11 mouse cellular contexts compared by ENCODE assay signal in genomic region chr16:87584618-87585017, GRCm38 (mm10). TPM values are rescaled to one million over a fixed set of nuclear protein-coding genes. Genes with fewer than 3 reads are reported as not detected.
A peak's percentile ranks its signal among the peaks of the same experiment; 100 is the strongest.
DNase-seq lines count a peak whose midpoint lies in the region; ATAC-seq and TF ChIP-seq lines count a peak whose summit lies in the region.
"Had no signal": no experiment of that assay in that cellular context is flagged by ENCODE, and none has a peak within 500 bp of the region (broad histone marks: within the 10 kb centered on the region; RNA-seq: fewer than 3 reads in every experiment).

No protein-coding gene starts in this region.

- WGBS in kidney, embryonic 16.5 days: 60% methylated on average over 7 of the region's 7 CpGs
- 69% methylated on average over 7 of the region's 7 CpGs for WGBS in liver, postnatal 0 days (ENCODE audit: insufficient replicate concordance)

- TF ChIP-seq EP300 in MEL (IDR thresholded peaks at IDR 0.05; ENCODE audit: low read depth in 1 of 2, low read length in 2 of 2): no peak
- TF ChIP-seq EP300 in liver, postnatal 0 days (IDR thresholded peaks at IDR 0.05; ENCODE audit: low read depth): no peak

- H3K4me3 ChIP-seq in kidney, embryonic 16.5 days (ENCODE audit: low read length): no peak overlapping the region
- no peak overlapping the region for H3K4me3 ChIP-seq in MEL (ENCODE audit: control insufficient read depth in 1 of 2, insufficient read depth in 1 of 2, low read depth in 2 of 2, low read length in 2 of 2)
- H3K4me3 ChIP-seq in liver, postnatal 0 days (ENCODE audit: low read depth, low read length): no peak overlapping the region
- H3K4me3 ChIP-seq: embryonic facial prominence, embryonic 15.5 days; heart, embryonic 13.5 days had no signal

- no peak for ATAC-seq in CD4-positive, CD25-positive, alpha-beta regulatory T cell, adult 4 months
- ATAC-seq in kidney, embryonic 16.5 days (ENCODE audit: low FRiP score, low TSS enrichment): peak; percentile 6; the same call in 1 of the 2 replicates
- no peak for ATAC-seq in liver, postnatal 0 days

- H3K27ac ChIP-seq in kidney, embryonic 16.5 days (ENCODE audit: low read length): no peak overlapping the region
- no peak overlapping the region for H3K27ac ChIP-seq in MEL (ENCODE audit: control insufficient read depth, low read depth, low read length)
- H3K27ac ChIP-seq in liver, postnatal 0 days (ENCODE audit: low read depth): no peak overlapping the region
- H3K27ac ChIP-seq: embryonic facial prominence, embryonic 15.5 days; heart, embryonic 13.5 days had no signal

- H3K9ac ChIP-seq in kidney, embryonic 16.5 days (replicated peaks; ENCODE audit: low read length): no peak overlapping the region
- no peak overlapping the region for H3K9ac ChIP-seq in MEL (ENCODE audit: control insufficient read depth, low read depth, low read length, poor library complexity, severe bottlenecking)
- no peak overlapping the region for H3K9ac ChIP-seq in liver, postnatal 0 days (replicated peaks)
- H3K9ac ChIP-seq: embryonic facial prominence, embryonic 15.5 days; heart, embryonic 13.5 days had no signal

- no peak for TF ChIP-seq POLR2A in MEL (IDR thresholded peaks at IDR 0.05; ENCODE audit: control insufficient read depth in 1 of 2, insufficient read depth in 1 of 2, low read depth in 1 of 2, low read length in 2 of 2, poor library complexity in 1 of 2)

- peak; percentile 47 for TF ChIP-seq RAD21 in MEL (IDR thresholded peaks at IDR 0.05; ENCODE audit: low read depth, low read length)

- H3K9me3 ChIP-seq in kidney, embryonic 16.5 days (ENCODE audit: low read length): no peaks in the 10 kb centered on the region
- H3K9me3 ChIP-seq in MEL (replicated peaks; ENCODE audit: insufficient read depth, low read length): no peaks in the 10 kb centered on the region
- no peaks in the 10 kb centered on the region for H3K9me3 ChIP-seq in liver, postnatal 0 days (ENCODE audit: low read length)
- H3K9me3 ChIP-seq: embryonic facial prominence, embryonic 15.5 days; heart, embryonic 13.5 days had no signal

- no peaks in the 10 kb centered on the region for H3K4me1 ChIP-seq in kidney, embryonic 16.5 days (ENCODE audit: insufficient read depth, low read length)
- no peaks in the 10 kb centered on the region for H3K4me1 ChIP-seq in MEL (ENCODE audit: control insufficient read depth in 1 of 2, insufficient read depth in 2 of 2, low read length in 2 of 2)
- no peaks in the 10 kb centered on the region; the same call in 1 of the 2 replicates for H3K4me1 ChIP-seq in liver, postnatal 0 days (ENCODE audit: insufficient read depth)
- H3K4me1 ChIP-seq: embryonic facial prominence, embryonic 15.5 days; heart, embryonic 13.5 days had no signal

- no peaks in the 10 kb centered on the region for H3K27me3 ChIP-seq in kidney, embryonic 16.5 days (ENCODE audit: insufficient read depth, low read length)
- peaks cover 0 to 3% of the 10 kb centered on the region in 2 experiments; a peak in 2 of 4 replicates for H3K27me3 ChIP-seq in MEL (ENCODE audit: control insufficient read depth in 1 of 2, insufficient read depth in 2 of 2, low read length in 2 of 2)
- no peaks in the 10 kb centered on the region for H3K27me3 ChIP-seq in liver, postnatal 0 days (ENCODE audit: insufficient read depth, low read length)
- H3K27me3 ChIP-seq: embryonic facial prominence, embryonic 15.5 days; heart, embryonic 13.5 days had no signal

- no peaks in the 10 kb centered on the region for H3K36me3 ChIP-seq in kidney, embryonic 16.5 days (ENCODE audit: insufficient read depth, low read length)
- no peaks in the 10 kb centered on the region for H3K36me3 ChIP-seq in MEL (ENCODE audit: control insufficient read depth in 1 of 2, insufficient read depth in 2 of 2, low read length in 2 of 2)
- H3K36me3 ChIP-seq in liver, postnatal 0 days (replicated peaks; ENCODE audit: insufficient read depth, low read length): no peaks in the 10 kb centered on the region
- H3K36me3 ChIP-seq: embryonic facial prominence, embryonic 15.5 days; heart, embryonic 13.5 days had no signal

- H3K4me2 ChIP-seq in kidney, embryonic 16.5 days (replicated peaks; ENCODE audit: low read depth, low read length): no peak overlapping the region
- no peak overlapping the region for H3K4me2 ChIP-seq in liver, postnatal 0 days (ENCODE audit: low read depth, low read length)
- H3K4me2 ChIP-seq: embryonic facial prominence, embryonic 15.5 days; heart, embryonic 13.5 days had no signal

- DNase-seq in CD4-positive, CD25-positive, alpha-beta regulatory T cell, adult 2 months (ENCODE audit: low read depth, low spot score): peak; percentile 36
- DNase-seq in kidney, adult 11 months: no peak
- DNase-seq in MEL (ENCODE audit: low read depth, low spot score): peak; percentile 12
- no peak for DNase-seq in liver, postnatal 0 days
- no peak for DNase-seq in testis, postnatal 14 days (ENCODE audit: low spot score)
- DNase-seq in frontal cortex, postnatal 10 days (ENCODE audit: low spot score in 2 of 2): no peak
- DNase-seq: adrenal gland, postnatal 25 days had no signal

- peak in 2 of 3 experiments; percentile 19 to 57; a peak in 2 of 6 replicates for TF ChIP-seq CTCF in MEL (IDR thresholded peaks at IDR 0.05 in 2 of 3, conservative IDR thresholded peaks at IDR 0.05 in 1 of 3; ENCODE audit: control insufficient read depth in 1 of 3, insufficient read depth in 1 of 3, low read depth in 2 of 3, low read length in 3 of 3, poor library complexity in 1 of 3, severe bottlenecking in 1 of 3)
- TF ChIP-seq CTCF in liver, postnatal 0 days (IDR thresholded peaks at IDR 0.05; ENCODE audit: low read depth): peak; percentile 72

- no peaks in the 10 kb centered on the region for H3K79me2 ChIP-seq in MEL (ENCODE audit: control insufficient read depth, insufficient read depth, low read length, poor library complexity)

TF ChIP-seq in MEL, 35 proteins besides CTCF, POLR2A, EP300 and RAD21:
- TF ChIP-seq SMC3 (IDR thresholded peaks at IDR 0.05; ENCODE audit: low read depth, low read length) (peak; percentile 63), ZC3H11A (IDR thresholded peaks at IDR 0.05; ENCODE audit: low read depth, low read length) (peak; percentile 21; the same call in 1 of the 2 replicates), KAT2A (conservative IDR thresholded peaks at IDR 0.05; ENCODE audit: low read depth, low read length) (no peak)

RNA-seq across cellular contexts. Expression of gene Map3k7cl, which starts 31.5 kb away (rescaled TPM):
- not detected for polyA plus RNA-seq in CD4-positive, CD25-positive, alpha-beta regulatory T cell, adult 4 months (2017; shearing (Covaris generic))
- polyA plus RNA-seq in kidney, embryonic 16.5 days (2015; fragmentation: Nextera tagmentation; extraction: Ambion mirVana): 1.3 and 1.7 TPM in 2 replicates
- not detected in 2 replicates for total RNA-seq in MEL (2012; rRNA removed)
- not detected for polyA plus RNA-seq in MEL (2012; ENCODE audit: insufficient read depth in 1 of 2, insufficient read length in 2 of 2, low read depth in 1 of 2, low replicate concordance in 2 of 2, missing spikeins in 1 of 2)
- 0.08 TPM in 1 of 2 replicates, not detected in the other for polyA plus RNA-seq in liver, postnatal 0 days (2015; fragmentation: Nextera tagmentation; extraction: Ambion mirVana)

Comparison
In these comparisons a context has a peak if more than half of its experiments do, and no peak if none do; other contexts are left out.
1. DNase-seq: peak in CD4-positive, CD25-positive, alpha-beta regulatory T cell, adult 2 months (single experiment) and MEL (single experiment); none in kidney, adult 11 months (single experiment), liver, postnatal 0 days (single experiment), testis, postnatal 14 days (single experiment) and frontal cortex, postnatal 10 days (0 of 2).